Mouse (Mus musculus): ENCODE results near the gene Ly86. TPM values are rescaled to one million over a fixed set of nuclear protein-coding genes. Genes with fewer than 3 reads are reported as not detected.

Ly86 gene
- 18.1 and 19.7 TPM in 2 replicates for polyA plus RNA-seq (2012; rRNA removed)

DNA sequence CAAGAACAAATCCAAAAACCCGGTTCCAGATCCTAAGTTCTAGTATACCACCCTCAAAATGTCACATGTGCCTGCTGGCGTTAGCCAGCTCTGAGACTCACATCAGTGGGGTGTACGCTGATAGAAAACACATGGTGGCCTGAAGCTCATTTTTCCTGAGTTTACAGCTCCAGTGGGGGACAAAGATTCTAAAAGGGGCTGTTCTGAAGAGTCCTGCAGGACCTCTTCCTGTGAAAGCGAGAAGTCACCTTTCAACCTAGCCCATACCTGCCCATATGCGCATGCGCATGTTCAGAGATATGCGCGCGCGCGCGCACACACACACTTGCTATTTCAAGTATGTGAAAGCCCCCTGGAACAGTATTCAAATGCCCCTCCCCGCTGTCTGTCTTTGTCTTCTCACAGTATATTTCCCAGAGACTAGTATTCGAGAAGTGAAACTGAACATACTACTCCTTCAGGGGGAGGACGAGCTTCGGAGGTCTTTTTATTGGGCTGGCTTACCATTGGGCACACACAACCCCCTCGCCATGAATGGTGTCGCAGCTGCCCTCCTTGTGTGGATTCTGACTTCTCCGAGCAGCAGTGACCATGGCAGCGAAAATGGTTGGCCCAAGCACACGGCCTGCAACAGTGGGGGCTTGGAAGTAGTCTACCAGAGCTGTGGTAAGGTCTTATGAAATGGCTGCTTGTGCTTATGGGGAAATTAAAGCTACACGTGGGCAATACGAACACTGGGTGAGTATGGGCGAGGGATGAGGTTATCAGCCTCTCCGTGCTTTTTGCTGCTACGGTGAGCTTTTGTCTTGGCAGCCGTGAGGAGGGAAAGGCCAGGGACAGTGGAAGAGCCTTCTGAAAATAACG lies at the start of gene Ly86:
Gene Ly86, plus strand, starts transcription at position 300 of the 864 bp plus-strand sequence.

